Mouse (Mus musculus) T-cell, adult 2 months (primary cell): ENCODE measurements around the gene Thsd4.

ENCODE experiments used
- DNase-seq: peaks from one replicate; pipeline ENCODE4 v3.0.0; 2022; ENCODE audit warnings: low spot score

The Thsd4 gene

GRCm38 (mm10) chr9:60378235-60378634 lies 143.6 kb downstream of the Thsd4 start:
- no peak for DNase-seq

DNA sequence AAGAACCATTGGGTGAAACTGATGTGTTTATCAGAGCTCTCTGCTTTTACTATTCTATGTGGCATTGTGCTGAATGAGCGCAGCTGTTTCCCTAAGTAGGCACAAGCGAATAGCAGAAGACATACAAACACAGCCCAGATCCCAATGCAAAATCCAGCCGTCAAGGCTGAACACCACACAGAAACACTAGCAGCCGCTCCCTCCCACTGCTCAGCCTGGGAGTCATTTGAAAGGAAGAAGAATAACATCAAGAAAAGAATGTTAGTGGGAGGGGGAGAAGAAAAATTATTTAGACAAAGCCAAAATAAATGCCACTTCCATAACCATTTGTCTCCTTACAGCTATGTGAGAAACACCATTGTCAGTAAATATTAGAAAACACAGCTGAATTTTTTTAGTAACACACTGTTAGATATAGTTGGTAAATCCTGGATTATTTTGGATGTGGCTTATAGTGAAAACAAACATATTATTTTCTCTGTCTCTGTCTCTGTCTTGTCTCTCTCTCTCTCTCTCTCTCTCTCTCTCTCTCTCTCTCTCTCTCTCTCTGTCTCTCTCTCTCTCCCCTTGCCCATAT lies 148.6 kb downstream of the Thsd4 start:
- no peak for DNase-seq

DNA sequence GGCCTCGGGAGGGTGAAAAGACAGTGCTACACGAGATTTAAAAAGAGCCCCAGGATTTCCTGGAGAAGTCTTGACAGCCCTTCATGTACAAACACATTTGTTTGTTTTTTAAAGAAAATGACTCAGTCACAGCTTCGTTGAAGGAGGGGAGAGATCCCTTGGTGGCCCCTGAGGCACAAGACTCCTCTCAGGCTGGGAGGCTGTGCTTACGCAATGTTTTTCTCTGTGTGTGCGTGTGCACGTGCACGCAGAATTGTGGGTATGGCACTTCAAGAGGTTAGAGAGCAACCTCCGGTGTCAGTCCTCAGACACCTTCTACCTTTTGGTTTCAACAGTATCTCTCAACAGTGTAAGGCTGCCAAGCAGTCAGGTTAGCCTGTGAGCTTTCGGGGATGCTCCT lies 153.3 kb downstream of the Thsd4 start:
- no peak for DNase-seq

GRCm38 (mm10) chr9:60367617-60368305 lies 154.1 kb downstream of the Thsd4 start:
- DNase-seq = no peak

- DNase-seq = no peak
These were observed 157.6 kb downstream of the Thsd4 start for GRCm38 (mm10) chr9:60364166-60364781.

- DNase-seq = no peak
These were observed 169.5 kb downstream of the Thsd4 start for GRCm38 (mm10) chr9:60352351-60352750.

DNA sequence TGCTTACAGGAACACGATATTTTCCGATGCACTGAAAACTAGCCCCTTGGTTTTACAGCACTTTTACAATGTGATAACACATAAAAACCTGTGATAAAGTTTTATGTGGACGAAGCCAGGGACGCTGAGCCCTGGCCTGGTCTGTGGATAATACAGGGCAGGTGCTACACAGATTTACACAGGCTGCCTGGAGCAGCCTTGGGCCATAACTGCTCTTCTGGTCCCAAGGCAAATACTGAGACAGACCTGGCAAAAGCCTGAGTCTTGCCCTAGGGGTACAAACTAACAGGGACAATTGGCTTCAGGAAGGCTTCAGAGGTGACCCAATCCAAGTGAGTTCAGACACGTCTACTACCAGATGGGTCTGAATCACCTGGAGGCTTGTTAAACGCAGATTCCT lies 170.7 kb downstream of the Thsd4 start:
- no peak for DNase-seq

DNA sequence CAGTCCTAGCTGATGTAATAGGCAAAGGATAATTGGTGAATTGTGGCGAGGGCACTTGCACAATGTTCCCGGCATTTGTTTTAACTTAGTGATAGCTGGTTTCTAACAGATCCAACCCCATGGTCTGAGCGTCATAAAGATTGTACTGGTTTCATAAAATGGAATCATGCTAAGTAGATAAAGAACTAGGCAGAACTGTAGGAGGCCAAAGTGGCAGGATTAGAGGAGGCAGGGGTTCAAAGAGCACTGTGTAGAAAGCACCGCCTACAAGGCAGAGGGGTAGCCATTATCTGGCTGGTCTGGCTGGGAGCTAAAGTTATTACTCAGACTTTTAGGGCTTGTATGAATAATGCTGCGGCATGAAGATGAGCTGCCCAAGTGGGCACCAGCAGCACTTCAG lies 185.7 kb downstream of the Thsd4 start:
- DNase-seq = no peak

GRCm38 (mm10) chr9:60335455-60335854 lies 186.4 kb downstream of the Thsd4 start:
- no peak for DNase-seq

DNA sequence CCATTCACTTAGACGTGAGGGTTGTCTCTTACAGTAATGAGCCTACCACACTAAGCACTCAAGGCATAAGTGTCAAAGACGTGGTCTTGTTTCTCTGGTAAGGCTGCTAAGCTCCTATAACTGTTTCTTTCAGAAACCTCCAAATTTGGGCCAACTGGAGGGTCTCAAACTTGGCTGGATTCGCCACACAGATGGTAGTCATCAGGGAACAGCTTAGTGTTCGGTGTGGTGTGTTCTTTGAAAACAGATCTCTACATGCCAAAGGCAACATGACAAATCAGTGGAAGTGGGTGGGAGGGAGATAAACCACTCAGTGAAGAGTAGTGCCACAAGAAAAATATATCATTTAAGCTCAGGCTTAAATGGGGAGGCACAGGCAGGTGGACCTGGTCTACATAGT lies 191.9 kb downstream of the Thsd4 start:
- DNase-seq = no peak

- no peak for DNase-seq
These were observed 197.1 kb downstream of the Thsd4 start for GRCm38 (mm10) chr9:60324716-60325115.

GRCm38 (mm10) chr9:60323435-60323834 lies 198.4 kb downstream of the Thsd4 start:
- no peak for DNase-seq

GRCm38 (mm10) chr9:60317291-60317690 lies 204.6 kb downstream of the Thsd4 start:
- no peak for DNase-seq

DNA sequence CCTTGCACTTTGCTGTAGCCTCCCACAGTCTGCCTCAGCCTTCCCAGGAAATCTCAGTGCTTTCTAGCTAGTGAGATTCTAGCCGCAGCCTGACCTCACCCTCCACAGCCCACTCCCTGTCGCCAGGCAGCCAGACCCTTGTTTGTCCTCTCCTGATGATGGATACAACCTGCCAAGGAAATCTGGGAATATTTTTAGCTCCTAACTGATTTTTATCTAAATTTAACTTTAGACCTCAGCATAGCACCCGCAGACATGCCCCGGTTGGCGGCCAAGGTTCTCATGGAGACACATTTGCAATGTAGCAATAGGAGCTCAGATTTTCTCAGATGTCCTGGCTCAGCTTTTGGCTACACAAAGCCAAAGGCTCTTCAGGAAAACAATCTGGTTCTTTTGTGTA lies 205.3 kb downstream of the Thsd4 start:
- no peak for DNase-seq

DNA sequence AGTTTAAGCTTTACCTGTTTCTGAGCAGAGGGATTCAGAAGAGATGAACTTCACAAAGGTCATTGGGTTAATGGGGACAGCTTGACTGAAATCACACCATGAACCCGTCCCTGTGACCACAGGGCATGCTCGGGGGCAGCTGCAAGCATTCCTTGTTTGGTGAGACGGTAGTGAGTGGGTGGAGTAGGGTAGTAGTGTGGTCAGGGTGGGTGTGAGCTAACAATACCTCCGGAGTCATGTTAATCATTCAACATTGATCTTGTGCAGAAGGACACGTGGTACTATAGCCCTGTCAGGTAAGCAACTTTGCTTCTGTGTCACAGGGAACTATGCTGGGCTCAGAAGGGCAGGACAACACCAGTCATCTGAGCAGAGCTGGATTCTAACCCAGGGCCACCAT lies 206.3 kb downstream of the Thsd4 start:
- no peak for DNase-seq

GRCm38 (mm10) chr9:60313661-60314060 lies 208.2 kb downstream of the Thsd4 start:
- no peak for DNase-seq

- DNase-seq = no peak
These were observed 209.2 kb downstream of the Thsd4 start for GRCm38 (mm10) chr9:60312670-60313069.

GRCm38 (mm10) chr9:60311594-60312128 lies 210.2 kb downstream of the Thsd4 start:
- no peak for DNase-seq

- DNase-seq = no peak
These were observed 211.0 kb downstream of the Thsd4 start for GRCm38 (mm10) chr9:60310741-60311317.

- no peak for DNase-seq
These were observed 211.8 kb downstream of the Thsd4 start for GRCm38 (mm10) chr9:60309786-60310711.

DNA sequence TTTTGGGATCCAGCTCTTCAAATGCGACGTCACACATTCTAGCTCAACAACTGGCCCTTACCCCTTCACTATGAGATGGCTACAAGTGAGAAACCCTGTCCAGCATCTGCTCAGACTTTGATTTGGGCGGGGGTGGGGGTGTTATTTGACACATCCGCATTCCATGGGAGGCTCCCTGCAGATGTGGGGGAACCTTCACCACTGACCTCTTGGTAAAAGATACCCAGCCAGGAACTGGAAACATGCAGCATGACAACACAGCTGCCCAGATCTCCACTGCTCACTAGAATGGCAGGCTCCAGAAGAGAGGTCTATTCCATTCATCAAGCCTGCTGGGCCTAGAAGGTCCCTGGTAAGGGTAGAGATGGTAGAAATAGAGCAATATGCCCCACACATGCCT lies 213.7 kb downstream of the Thsd4 start:
- DNase-seq = no peak

GRCm38 (mm10) chr9:60307469-60307868 lies 214.4 kb downstream of the Thsd4 start:
- no peak for DNase-seq
